Mouse (Mus musculus) c-Kit-negative CD71-positive TER-119-positive erythroid progenitor cells, embryonic 14.5 days (primary cell): ENCODE measurements at regions not wholly inside any gene's neighbourhood (a gene's known extent, or its start where the extent isn't known, plus 50 kb on each side); places are given as distances from the start of the nearest gene placed in this dataset.
"Not testable (repeated sequence)": the region's sequence is repeated elsewhere in the genome, so short reads cannot be mapped to it uniquely, and the experiment has no call there.

Experiments used
- DNase-seq: peaks from one replicate; pipeline ENCODE4 v3.0.0-alpha.2; 2013; ENCODE audit warnings: low read depth, low spot score

GRCm38 (mm10) chr13:12726831-12727230, 73.0 kb downstream of the Prl2c3 start:
- peak; percentile 13 for DNase-seq

- DNase-seq = not testable (repeated sequence)
Observed at GRCm38 (mm10) chr13:12717972-12718546, 81.8 kb downstream of the Prl2c3 start.

GRCm38 (mm10) chr13:12711471-12712273, 88.2 kb downstream of the Prl2c3 start:
- DNase-seq = no peak

- not testable (repeated sequence) for DNase-seq
Observed at GRCm38 (mm10) chr13:12702804-12703612, 96.9 kb downstream of the Prl2c3 start.

- DNase-seq = not testable (repeated sequence)
Observed at GRCm38 (mm10) chr13:12702111-12702803, 97.6 kb downstream of the Prl2c3 start.

- not testable (repeated sequence) for DNase-seq
Observed at GRCm38 (mm10) chr13:12693593-12694118, 106.2 kb downstream of the Prl2c3 start.

- DNase-seq = not testable (repeated sequence)
Observed at GRCm38 (mm10) chr13:12688778-12689177, 111.1 kb downstream of the Prl2c3 start.

GRCm38 (mm10) chr13:12688149-12688548, 111.7 kb downstream of the Prl2c3 start:
- not testable (repeated sequence) for DNase-seq

- DNase-seq = not testable (repeated sequence)
Observed at GRCm38 (mm10) chr13:12680954-12681571, 115.4 kb downstream of the Ero1lb start.

GRCm38 (mm10) chr13:12680283-12680953, 114.7 kb downstream of the Ero1lb start:
- DNase-seq = not testable (repeated sequence)

GRCm38 (mm10) chr13:12677372-12677771, 111.7 kb downstream of the Ero1lb start:
- no peak for DNase-seq

- not testable (repeated sequence) for DNase-seq
Observed at GRCm38 (mm10) chr13:12671011-12671410, 105.3 kb downstream of the Ero1lb start.

GRCm38 (mm10) chr13:12668742-12669141, 103.1 kb downstream of the Ero1lb start:
- not testable (repeated sequence) for DNase-seq

- not testable (repeated sequence) for DNase-seq
Observed at GRCm38 (mm10) chr13:12667727-12668665, 102.3 kb downstream of the Ero1lb start.

- not testable (repeated sequence) for DNase-seq
Observed at GRCm38 (mm10) chr13:12666050-12666449, 100.4 kb downstream of the Ero1lb start.
